Mouse (Mus musculus) spleen, postnatal 36 days (tissue): ENCODE results near the gene Sdk2.

Experiments
- DNase-seq, 2 experiments: peaks; one replicate each; pipeline ENCODE4 v3.0.0; 2022; ENCODE audit warnings: low spot score in 2 of 2, mixed read lengths in 1 of 2

The Sdk2 gene

GRCm38 (mm10) chr11:113843920-113844319 lies 222.9 kb downstream of the Sdk2 start:
- no peak for DNase-seq

GRCm38 (mm10) chr11:113842879-113843278 lies 224.0 kb downstream of the Sdk2 start:
- DNase-seq = no peak

- DNase-seq = no peak
These were observed 235.2 kb downstream of the Sdk2 start for GRCm38 (mm10) chr11:113831608-113832007.

GRCm38 (mm10) chr11:113828081-113828554 lies 238.7 kb downstream of the Sdk2 start:
- no peak for DNase-seq

- no peak for DNase-seq
These were observed 246.8 kb downstream of the Sdk2 start for GRCm38 (mm10) chr11:113820005-113820404.

GRCm38 (mm10) chr11:113819001-113819400 lies 247.8 kb downstream of the Sdk2 start:
- DNase-seq = no peak

GRCm38 (mm10) chr11:113816971-113817548 lies 249.8 kb downstream of the Sdk2 start:
- no peak for DNase-seq

- no peak for DNase-seq
These were observed 250.4 kb downstream of the Sdk2 start for GRCm38 (mm10) chr11:113816439-113816838.

- DNase-seq = no peak
These were observed 255.1 kb downstream of the Sdk2 start for GRCm38 (mm10) chr11:113811546-113812339.

GRCm38 (mm10) chr11:113810638-113811545 lies 256.0 kb downstream of the Sdk2 start:
- peak; percentile 47 to 66 for DNase-seq

- DNase-seq = no peak
These were observed 259.8 kb downstream of the Sdk2 start for GRCm38 (mm10) chr11:113807086-113807485.

- no peak for DNase-seq
These were observed 260.3 kb downstream of the Sdk2 start for GRCm38 (mm10) chr11:113806382-113807077.

- no peak for DNase-seq
These were observed 260.9 kb downstream of the Sdk2 start for GRCm38 (mm10) chr11:113805974-113806373.

- no peak for DNase-seq
These were observed 263.4 kb downstream of the Sdk2 start for GRCm38 (mm10) chr11:113803321-113803941.

GRCm38 (mm10) chr11:113802456-113802855 lies 264.4 kb downstream of the Sdk2 start:
- no peak for DNase-seq

- DNase-seq = no peak
These were observed 266.8 kb downstream of the Sdk2 start for GRCm38 (mm10) chr11:113800026-113800425.

- DNase-seq = peak in 1 of 2 experiments; percentile 45
These were observed 267.8 kb downstream of the Sdk2 start for GRCm38 (mm10) chr11:113799041-113799447.

GRCm38 (mm10) chr11:113798011-113798410 lies 268.8 kb downstream of the Sdk2 start:
- no peak for DNase-seq

- DNase-seq = no peak
These were observed 269.5 kb downstream of the Sdk2 start for GRCm38 (mm10) chr11:113797014-113797983.

- DNase-seq = no peak
These were observed 271.0 kb downstream of the Sdk2 start for GRCm38 (mm10) chr11:113795846-113796245.
